Mouse (Mus musculus) layer of hippocampus, adult 9-10 months (tissue): ENCODE data around the gene Gcg.
A peak's percentile ranks its signal among the peaks of the same experiment; 100 is the strongest.

Experiments
- DNase-seq: peaks from one replicate; pipeline ENCODE4 v3.0.0; 2022; ENCODE audit warnings: low spot score

The Gcg gene

GRCm38 (mm10) chr2:62459241-62460174, 23.9 kb downstream of the Gcg start:
- no peak for DNase-seq

DNA sequence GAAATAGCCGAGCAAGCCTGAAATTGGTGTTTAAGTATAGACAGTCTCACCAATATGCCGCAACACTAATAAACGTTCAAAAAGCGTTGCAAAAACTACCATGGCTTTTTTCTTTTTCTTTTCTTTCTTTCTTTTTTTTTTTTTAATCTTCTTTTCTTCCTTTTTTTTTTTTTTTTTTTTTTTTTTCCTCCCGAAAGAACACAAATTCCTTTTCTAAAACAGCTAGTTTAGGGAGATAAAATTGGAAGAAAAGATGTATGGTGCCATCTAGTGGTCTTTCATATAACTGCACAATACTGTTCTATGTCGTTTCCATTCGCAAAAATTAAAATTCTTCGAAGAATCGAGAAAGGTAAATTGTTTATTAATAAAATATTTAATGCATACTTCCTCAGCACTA, 25.4 kb downstream of the Gcg start:
- DNase-seq, result peak; percentile 22

- DNase-seq, result no peak
These were observed 28.5 kb downstream of the Gcg start for GRCm38 (mm10) chr2:62454991-62455390.

DNA sequence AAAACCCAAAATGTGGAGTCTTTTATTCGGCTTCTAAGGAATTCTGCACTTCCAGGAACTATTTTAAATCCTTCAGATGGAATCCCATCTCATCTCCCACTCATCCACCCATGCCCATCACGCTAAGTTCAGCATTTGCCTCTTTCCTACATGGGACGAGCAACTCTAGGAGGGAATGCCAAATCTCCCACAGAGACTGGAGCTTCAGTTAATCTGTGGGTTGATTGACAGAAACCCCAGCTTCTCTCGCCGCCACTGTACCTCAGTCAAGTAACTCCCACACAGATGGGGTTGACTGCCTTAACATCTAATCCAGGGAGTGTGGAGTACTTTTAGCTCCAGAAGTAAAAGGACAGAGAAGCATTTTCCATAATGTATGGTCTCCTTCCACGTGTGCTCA, 29.4 kb downstream of the Gcg start:
- no peak for DNase-seq

DNA sequence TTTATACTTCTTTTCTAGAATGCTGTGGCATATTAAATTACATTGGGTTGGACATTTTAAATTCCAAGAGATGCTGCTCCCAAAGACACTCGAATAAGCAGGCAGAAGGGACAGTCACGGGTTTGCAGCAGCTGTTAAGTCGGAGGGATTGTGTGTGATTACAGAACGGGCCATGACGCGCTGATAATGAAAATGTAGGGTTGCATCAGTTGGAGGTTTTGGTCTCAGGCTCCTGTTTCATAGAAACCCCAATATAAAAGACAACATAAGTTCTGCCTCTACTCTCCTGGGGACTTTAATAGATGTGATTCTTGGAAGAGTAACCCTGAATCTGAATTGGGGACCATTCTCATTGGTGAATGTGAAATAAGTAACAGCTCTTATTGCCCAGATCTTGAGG, 33.1 kb downstream of the Gcg start:
- no peak for DNase-seq

- no peak for DNase-seq
These were observed 33.6 kb downstream of the Gcg start for GRCm38 (mm10) chr2:62449692-62450346.

- no peak for DNase-seq
These were observed 42.5 kb downstream of the Gcg start for GRCm38 (mm10) chr2:62440802-62441544.

DNA sequence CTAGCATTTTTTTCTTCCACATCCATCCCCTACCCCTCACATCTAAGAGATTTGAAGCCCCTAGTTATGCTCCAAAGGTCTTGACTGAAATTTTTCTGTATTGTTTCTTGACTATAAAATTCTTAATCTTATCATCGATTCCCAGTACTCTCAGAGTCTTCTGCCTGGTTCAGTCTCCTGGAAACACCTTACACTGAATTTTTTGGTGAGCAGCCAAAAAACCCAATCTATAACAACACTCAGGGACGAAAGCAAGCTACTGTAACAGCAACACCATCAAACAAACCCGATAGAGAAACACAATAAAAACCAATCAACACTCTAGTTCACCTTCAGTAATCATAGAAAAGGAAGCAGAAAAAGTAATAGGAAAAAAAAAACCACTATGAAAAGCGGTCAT, 43.4 kb downstream of the Gcg start:
- DNase-seq, result no peak

DNA sequence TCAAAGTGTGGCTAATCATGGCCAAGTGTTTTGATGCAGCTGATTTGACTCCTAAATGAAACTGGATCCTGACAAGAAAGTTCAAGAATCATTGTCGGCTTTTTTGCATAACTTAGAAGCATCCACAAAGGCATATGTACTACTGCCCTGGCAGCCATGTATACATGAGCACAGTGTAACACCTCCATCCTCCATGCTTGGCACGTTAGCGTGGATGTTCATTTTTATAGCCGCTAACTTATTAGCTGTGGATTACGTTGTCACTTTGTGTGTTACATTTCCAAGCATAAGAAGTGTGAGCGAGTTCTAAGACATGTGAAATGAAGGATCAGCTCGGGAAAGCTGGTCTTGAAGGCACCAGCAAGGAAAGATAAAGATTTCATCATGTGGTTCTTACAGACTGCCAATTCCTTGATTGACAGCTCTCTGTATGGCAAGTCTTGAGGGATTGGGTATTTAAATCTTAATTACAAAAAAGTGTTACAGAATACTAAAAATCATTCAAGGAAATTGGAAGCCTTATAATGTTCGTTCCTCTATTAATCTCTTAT, 52.1 kb downstream of the Gcg start:
- no peak for DNase-seq

DNA sequence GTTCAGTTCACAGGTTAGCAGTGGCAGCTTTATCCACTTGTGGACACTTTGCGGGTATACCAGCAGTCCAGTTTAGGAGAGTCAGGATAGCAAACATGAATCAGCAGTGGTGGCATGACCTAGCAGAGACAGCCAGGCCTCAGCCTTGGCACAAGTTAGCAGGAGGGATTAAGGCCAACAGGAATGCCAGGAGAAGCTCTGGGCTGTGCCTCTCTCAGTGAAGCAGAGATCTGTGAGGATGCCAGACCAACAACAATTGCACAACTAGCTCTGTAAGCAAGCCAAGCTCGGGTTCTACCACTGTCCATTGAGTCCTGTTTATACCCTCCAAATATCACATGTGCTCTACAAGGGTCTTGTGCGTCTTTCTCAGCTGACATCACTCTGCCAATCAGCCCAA, 57.5 kb downstream of the Gcg start:
- DNase-seq, result no peak
